Mouse (Mus musculus) frontal cortex, postnatal 36 days (tissue): ENCODE data around the gene Krt222.
"Not testable (repeated sequence)": the region's sequence is repeated elsewhere in the genome, so short reads cannot be mapped to it uniquely, and the experiment has no call there.

Experiments used
- DNase-seq, 2 experiments: peaks; one replicate each; pipeline ENCODE4 v3.0.0; 2022; ENCODE audit warnings: low spot score in 2 of 2

Krt222 gene

DNA sequence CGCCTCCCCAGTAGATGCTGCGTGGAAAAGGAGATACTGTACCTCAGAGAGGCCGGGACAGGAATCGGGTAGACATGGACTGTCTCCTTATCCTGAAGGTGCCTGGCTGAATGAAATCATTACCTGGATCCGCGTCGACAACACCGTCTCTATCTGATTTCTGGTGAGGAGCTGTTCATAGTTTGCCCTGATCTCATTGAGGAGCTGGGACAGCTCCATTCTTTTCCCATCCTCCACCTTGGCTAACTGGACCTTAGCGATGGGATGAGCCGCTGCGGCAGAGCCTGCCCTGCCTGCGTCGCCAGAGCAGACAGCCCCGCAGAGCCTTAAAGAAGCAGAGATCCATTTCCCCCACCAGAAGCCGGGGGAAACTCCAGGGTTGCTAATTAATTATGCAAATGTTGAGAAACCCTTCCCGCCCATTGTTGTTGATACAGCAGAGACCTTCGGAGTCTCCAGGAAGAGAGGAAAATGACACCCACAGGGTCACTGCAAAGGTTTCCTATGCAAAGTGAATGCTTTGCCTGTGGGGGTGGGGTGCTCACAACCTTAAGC lies at the start of gene Krt222:
Gene Krt222 (minus strand): TSS at position 266 of the 555 bp plus-strand sequence.
- DNase-seq = peak; percentile 67 to 68

DNA sequence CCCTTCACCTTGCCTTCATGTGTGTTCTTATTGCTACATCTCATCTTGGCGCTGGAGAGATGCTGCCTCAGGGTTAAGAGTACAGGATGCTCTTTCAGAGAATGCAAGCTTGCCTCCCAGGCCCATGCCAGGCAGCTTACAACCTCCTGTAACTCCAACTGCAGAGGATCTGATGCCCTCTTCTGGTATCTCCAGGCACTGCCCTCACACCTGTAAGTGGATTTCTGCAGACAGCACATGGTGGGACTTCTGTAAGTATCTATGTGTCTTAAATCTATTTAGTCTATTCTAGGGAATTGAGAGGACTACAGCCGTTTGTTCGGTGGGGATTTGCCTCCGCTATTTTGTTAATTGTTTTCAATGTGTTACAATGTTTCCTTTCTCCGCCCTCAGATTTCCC lies 49.0 kb upstream of the Krt222 start:
- peak; percentile 17 to 60 for DNase-seq

GRCm38 (mm10) chr11:99284833-99285312 lies 41.0 kb upstream of the Krt222 start, which contains the start of gene Krt24:
Krt24 (minus strand) TSS chr11:99285262.
- DNase-seq = no peak

DNA sequence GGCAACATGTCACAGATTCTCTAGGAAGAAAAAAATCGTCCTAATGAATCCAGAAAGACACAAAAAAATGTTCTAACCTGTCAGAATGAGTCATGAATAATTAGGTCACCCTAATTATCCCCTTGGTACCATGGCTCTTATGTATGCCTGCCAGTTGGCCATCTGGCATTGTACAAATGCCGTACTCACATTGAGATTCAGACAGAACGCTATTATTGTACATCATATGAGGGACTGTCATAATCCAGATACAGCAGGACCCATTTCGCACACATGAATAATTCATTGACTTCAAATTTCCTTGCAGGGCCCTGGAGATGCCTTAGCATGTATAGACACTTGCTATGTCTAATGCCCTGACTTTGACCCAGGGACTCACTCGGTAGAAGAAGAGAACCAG lies 40.1 kb upstream of the Krt222 start:
- DNase-seq = no peak

GRCm38 (mm10) chr11:99283334-99283733 lies 39.4 kb upstream of the Krt222 start:
- no peak for DNase-seq

- DNase-seq = no peak
These were observed 37.2 kb upstream of the Krt222 start for GRCm38 (mm10) chr11:99281116-99281515.

GRCm38 (mm10) chr11:99279986-99280385 lies 36.1 kb upstream of the Krt222 start:
- no peak for DNase-seq

DNA sequence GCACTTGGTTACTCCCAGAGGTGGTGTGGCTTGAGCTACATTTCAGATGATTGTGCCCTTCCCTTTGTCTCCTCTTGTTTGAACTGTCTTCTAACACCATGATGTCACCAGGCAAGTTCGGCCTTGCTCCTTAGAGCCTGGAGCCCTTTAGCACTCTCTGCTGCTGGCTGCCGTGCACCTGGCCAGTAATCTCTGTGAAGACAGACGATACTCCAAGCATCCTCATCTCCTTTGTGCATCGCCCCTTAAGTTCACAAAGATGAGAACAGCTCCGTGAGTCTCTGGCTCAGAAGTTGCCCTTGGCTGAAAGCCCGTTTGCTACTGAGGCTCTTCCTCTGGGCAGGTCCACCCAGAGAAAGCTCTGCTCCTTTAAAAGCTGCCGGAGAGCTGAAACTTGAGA lies 32.9 kb upstream of the Krt222 start:
- DNase-seq = no peak

GRCm38 (mm10) chr11:99275624-99276023 lies 31.7 kb upstream of the Krt222 start:
- DNase-seq = no peak

- DNase-seq = no peak
These were observed 28.8 kb upstream of the Krt222 start for GRCm38 (mm10) chr11:99272721-99273120.

DNA sequence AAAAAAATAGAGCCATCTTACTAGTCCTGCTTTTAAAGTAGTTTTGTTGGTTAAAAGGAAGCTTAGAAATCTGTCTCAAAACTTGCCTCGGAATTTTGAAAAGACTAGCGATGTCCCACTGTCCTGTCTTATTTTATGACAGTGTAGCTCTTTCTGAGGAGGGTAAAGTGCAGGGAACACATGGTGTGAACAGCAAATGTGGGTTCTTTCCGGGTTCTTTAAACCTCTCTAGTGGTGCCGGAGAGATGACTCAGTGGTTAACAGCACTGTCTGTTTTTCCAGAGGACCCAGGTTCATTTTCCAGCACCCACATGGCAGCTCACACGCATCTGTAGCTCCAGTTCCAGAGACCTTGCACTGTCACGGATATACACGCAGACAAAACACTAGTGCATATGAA lies 25.3 kb upstream of the Krt222 start:
- DNase-seq = no peak

- peak in 1 of 2 experiments; percentile 29 for DNase-seq
These were observed 21.9 kb upstream of the Krt222 start for GRCm38 (mm10) chr11:99265796-99266195.

DNA sequence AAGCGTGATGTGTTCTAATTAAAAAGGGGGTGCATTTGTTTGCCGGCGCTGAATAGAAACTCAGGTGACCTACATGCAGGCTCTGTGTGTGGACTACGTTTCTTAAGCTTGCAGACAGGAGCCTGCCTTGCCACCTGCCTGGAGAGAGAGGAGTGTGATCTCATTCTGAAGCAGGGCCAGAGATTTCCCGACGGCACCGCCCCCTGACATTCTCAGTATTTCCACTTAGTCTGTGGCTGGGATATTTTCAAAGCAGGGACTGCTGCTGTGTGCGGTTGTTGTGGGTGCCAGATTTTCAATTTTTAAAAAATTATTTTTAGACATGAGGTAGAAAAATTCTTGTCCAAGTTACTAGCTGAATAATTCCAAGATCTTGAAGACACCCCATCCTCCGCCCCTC lies 21.3 kb upstream of the Krt222 start:
- peak; percentile 60 to 85 for DNase-seq

DNA sequence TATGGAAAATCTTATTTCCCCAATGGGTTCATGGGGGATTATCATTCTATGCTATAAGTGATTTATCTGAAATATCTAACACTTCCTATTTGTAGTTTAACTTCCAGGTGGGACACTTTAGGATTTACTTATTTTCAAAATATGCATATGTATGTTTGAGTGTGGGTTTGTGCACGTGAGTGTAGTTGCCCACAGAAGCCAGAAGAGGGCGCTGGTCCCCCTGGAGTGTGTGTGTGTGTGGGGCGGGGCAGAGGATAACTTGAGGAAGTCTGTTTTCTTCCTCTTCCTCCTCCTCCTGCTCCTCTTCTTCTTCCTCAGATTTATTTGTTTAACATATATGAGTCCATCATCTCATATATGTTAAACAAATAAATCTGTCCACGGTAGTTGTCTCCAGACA lies 12.3 kb upstream of the Krt222 start:
- DNase-seq = no peak

- no peak for DNase-seq
These were observed 11.4 kb upstream of the Krt222 start for GRCm38 (mm10) chr11:99255316-99255715.

DNA sequence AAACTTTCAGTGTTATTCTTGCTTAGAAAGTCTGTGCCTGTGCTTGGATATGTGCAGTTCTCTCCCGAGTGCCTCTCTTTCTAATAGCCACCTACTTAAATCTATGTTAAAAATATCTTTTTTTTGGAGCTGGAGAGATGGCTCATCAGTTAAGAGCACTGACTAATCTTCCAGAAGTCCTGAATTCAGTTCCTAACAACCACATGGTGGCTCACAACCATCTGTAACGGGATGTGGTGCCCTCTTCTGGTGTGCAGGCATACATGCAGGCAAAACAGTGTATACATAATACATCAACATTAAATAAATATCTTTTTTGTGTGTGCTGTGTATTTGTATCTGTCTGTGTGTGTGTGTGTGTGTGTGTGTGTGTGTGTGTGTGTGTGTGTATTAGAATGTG lies 10.0 kb upstream of the Krt222 start:
- no peak for DNase-seq

DNA sequence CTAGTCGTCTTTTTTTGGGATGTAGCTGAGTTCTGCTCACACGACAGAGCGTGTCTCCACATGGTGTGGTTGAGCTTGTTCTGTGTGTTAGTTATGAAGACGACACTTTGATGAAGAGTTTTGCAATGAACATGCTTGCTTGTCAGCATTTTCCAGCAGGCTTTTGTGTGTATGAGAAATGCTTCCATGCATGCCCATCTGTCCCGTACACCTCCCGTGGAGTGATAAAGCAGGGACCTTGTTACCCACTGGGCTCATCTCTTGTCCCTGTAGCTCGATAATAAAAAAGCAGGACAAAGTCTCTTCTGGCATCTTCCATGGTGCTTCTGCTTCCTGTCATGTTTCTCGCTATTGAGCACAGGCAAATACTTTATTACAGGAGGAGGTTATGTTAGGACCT lies 8.8 kb upstream of the Krt222 start:
- DNase-seq = no peak

GRCm38 (mm10) chr11:99250666-99251065 lies 6.8 kb upstream of the Krt222 start:
- no peak for DNase-seq

DNA sequence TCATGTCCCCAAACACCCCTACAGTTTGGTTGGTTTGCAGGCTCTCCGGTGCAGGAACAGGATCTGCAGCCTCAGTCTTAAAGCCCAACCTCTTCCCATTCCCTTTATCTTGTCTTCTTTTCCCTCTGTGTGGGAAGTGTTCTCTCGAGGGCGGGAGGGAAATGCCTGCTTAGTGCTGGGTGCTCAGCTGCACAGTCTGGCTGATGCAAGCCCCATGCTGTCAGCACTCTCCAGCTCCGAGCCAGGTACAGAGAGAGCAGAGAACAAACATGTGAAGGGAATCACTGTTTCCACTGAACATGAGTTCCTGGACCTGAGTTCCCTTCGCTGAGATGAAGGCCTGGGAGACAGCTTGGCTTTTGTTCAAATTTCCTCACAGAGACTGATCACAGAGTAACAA lies 6.4 kb upstream of the Krt222 start:
- peak; percentile 58 to 65 for DNase-seq

DNA sequence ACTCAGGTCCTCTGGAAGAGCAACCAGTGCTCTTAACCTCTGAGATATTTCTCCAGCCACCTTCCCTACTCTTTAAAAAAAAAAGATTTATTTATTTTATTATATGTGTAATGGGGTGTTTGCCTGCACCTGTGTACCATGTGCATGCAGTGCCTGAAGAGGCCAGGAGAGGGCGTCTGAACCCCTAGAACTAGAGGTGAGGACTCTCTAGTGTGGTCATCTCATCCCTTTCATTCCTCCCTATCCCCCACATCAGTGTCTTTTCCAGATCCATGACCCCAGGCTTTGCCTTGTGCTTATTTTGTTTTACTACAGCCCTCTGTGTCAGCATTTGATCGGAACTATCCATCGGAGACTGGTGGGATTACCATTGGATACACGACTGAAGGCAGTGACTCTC lies 5.2 kb upstream of the Krt222 start:
- DNase-seq = no peak

- no peak for DNase-seq
These were observed 4.0 kb upstream of the Krt222 start for GRCm38 (mm10) chr11:99247916-99248315.

DNA sequence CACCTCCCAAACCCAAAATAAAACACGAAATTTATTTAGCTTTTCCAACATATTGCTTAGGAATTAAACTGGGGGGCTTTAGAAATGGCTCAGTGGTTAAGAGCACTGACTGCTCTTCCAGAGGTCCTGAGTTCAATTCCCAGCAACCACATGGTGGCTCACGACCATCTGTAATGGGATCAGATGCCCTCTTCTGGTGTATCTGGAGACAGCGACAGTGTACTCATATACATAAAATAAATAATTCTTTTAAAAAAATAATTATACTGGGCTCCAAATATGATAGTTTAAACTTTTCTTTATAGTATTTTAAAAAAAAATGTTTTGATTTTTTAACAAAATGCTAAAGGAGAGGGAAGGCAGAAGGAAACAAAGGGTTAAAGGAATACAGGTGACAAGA lies 634 bp upstream of the Krt222 start:
- DNase-seq = not testable (repeated sequence)

- no peak for DNase-seq
These were observed 575 bp downstream of the Krt222 start for GRCm38 (mm10) chr11:99243200-99243819.

- no peak for DNase-seq
These were observed 1.8 kb downstream of the Krt222 start for GRCm38 (mm10) chr11:99242056-99242455.
